Mouse (Mus musculus) lung, embryonic 14.5 days (tissue): ENCODE results near the gene Zgrf1. TPM values are rescaled to one million over a fixed set of nuclear protein-coding genes. Genes with fewer than 3 reads are reported as not detected.

Experiments
- ATAC-seq: fragments of 200-750 bp; cut with Nextera tagmentation; 2 replicates; pipeline ENCODE4 v1.8.0; 2017; ENCODE audit warnings: mild to moderate bottlenecking, moderate TSS enrichment, moderate library complexity; ENCODE audit not compliant: insufficient read depth
- DNase-seq: peaks from one replicate; pipeline ENCODE4 v3.0.0-alpha.2; 2015
- H3K27ac ChIP-seq: fragments of 300-500 bp; sonication (generic); 2 replicates; pipeline ENCODE4 v1.5.1; 2014; ENCODE audit warnings: low read depth, mild to moderate bottlenecking, moderate library complexity
- H3K27me3 ChIP-seq: fragments of 300-500 bp; sonication (generic); 2 replicates; pipeline ENCODE4 v1.6.1; 2014; ENCODE audit warnings: low read length, control low read depth; ENCODE audit not compliant: insufficient read depth
- H3K36me3 ChIP-seq: fragments of 300-500 bp; sonication (generic); 2 replicates; pipeline ENCODE4 v1.6.1; 2014; ENCODE audit warnings: control low read depth; ENCODE audit not compliant: insufficient read depth
- H3K4me1 ChIP-seq: fragments of 300-500 bp; sonication (generic); 2 replicates; pipeline ENCODE4 v1.6.1; 2014; ENCODE audit warnings: antibody characterized with exemption, control low read depth; ENCODE audit not compliant: insufficient read depth
- H3K4me2 ChIP-seq: fragments of 300-500 bp; sonication (generic); 2 replicates; pipeline ENCODE4 v1.6.1; 2014; ENCODE audit warnings: mild to moderate bottlenecking
- H3K4me3 ChIP-seq: fragments of 300-500 bp; sonication (generic); 2 replicates; pipeline ENCODE4 v1.5.1; 2014; ENCODE audit warnings: low read depth, low read length
- H3K9ac ChIP-seq: fragments of 300-500 bp; sonication (generic); 2 replicates; pipeline ENCODE4 v1.6.1; 2014
- H3K9me3 ChIP-seq: fragments of 300-500 bp; sonication (generic); 2 replicates; pipeline ENCODE4 v1.6.1; 2016; ENCODE audit warnings: low read depth, low read length, control low read depth
- CTCF ChIP-seq: IDR thresholded peaks from 2 replicates; pipeline ENCODE4 v1.5.1; 2016; ENCODE audit warnings: antibody characterized with exemption, low read depth
- WGBS: fragments of 180-500 bp; shearing (Covaris S2); extraction: QIAGEN DNeasy Blood & Tissue Kit; methylation state at CpG from one replicate; pipeline ENCODE4 v1.1.7; 2014; 5-methylcytosine and 5-hydroxymethylcytosine counted together
- polyA plus RNA-seq: library from polyadenylated mRNA; unstranded; fragments of >200 nt; fragmentation: Nextera tagmentation; extraction: Ambion mirVana; gene quantifications from 2 replicates; pipeline ENCODE4 v1.2.1, GENCODE M21; 2014

Zgrf1 gene
- polyA plus RNA-seq, 1 experiment from 2014 or later: 14.0 TPM

GRCm38 (mm10) chr3:127520300-127520699 is 33.0 kb upstream of the Zgrf1 start:
- Histone ChIP-seq H3K9me3 (no peaks in the 10 kb centered on the region), H3K27ac (no peak overlapping the region), H3K4me3 (no peak overlapping the region), H3K27me3 (no peaks in the 10 kb centered on the region), H3K9ac (no peak overlapping the region), H3K36me3 (no peaks in the 10 kb centered on the region), H3K4me2 (no peak overlapping the region), H3K4me1 (no peaks in the 10 kb centered on the region)
- DNase-seq (no peak), ATAC-seq (no peak)
- 72% methylated on average over 6 of the region's 6 CpGs for WGBS
- TF ChIP-seq CTCF: no peak

- 34% methylated on average over 10 of the region's 10 CpGs for WGBS
- Histone ChIP-seq H3K4me2 (no peak overlapping the region), H3K27me3 (no peaks in the 10 kb centered on the region), H3K9ac (no peak overlapping the region), H3K27ac (no peak overlapping the region; the same call in 1 of the 2 replicates), H3K9me3 (no peaks in the 10 kb centered on the region), H3K36me3 (no peaks in the 10 kb centered on the region), H3K4me1 (no peaks in the 10 kb centered on the region), H3K4me3 (no peak overlapping the region)
- peak; percentile 90; the same call in 1 of the 2 replicates for ATAC-seq
- DNase-seq: peak; percentile 71
- 0 out of 2 replicates have a peak, but pooled peaks have one; percentile 25 for TF ChIP-seq CTCF
Observed at GRCm38 (mm10) chr3:127521156-127521555, 32.1 kb upstream of the Zgrf1 start.

GRCm38 (mm10) chr3:127525188-127525819 is 28.0 kb upstream of the Zgrf1 start:
- Histone ChIP-seq H3K36me3 (no peaks in the 10 kb centered on the region), H3K4me2 (no peak overlapping the region), H3K27ac (no peak overlapping the region), H3K27me3 (no peaks in the 10 kb centered on the region), H3K9ac (no peak overlapping the region), H3K4me1 (no peaks in the 10 kb centered on the region), H3K9me3 (no peaks in the 10 kb centered on the region), H3K4me3 (no peak overlapping the region)
- no peak for ATAC-seq
- WGBS: 68% methylated on average over 8 of the region's 8 CpGs
- DNase-seq: no peak
- TF ChIP-seq CTCF: no peak

- H3K27ac ChIP-seq: no peak overlapping the region
- no peaks in the 10 kb centered on the region for H3K36me3 ChIP-seq
- H3K27me3 ChIP-seq: no peaks in the 10 kb centered on the region
- H3K9me3 ChIP-seq: no peaks in the 10 kb centered on the region
- ATAC-seq (no peak), DNase-seq (no peak)
- WGBS: 74% methylated on average over 5 of the region's 5 CpGs
- no peak overlapping the region for H3K4me2 ChIP-seq
- no peaks in the 10 kb centered on the region for H3K4me1 ChIP-seq
- TF ChIP-seq CTCF: no peak
- H3K9ac ChIP-seq: no peak overlapping the region
- no peak overlapping the region for H3K4me3 ChIP-seq
Observed at GRCm38 (mm10) chr3:127527465-127528034, 25.7 kb upstream of the Zgrf1 start.

GRCm38 (mm10) chr3:127529210-127529609 is 24.1 kb upstream of the Zgrf1 start:
- Histone ChIP-seq H3K4me2 (no peak overlapping the region), H3K9me3 (no peaks in the 10 kb centered on the region), H3K27ac (no peak overlapping the region), H3K36me3 (no peaks in the 10 kb centered on the region), H3K9ac (no peak overlapping the region), H3K27me3 (no peaks in the 10 kb centered on the region), H3K4me3 (no peak overlapping the region), H3K4me1 (no peaks in the 10 kb centered on the region)
- 58% methylated on average over 3 of the region's 3 CpGs for WGBS
- no peak for TF ChIP-seq CTCF
- peak; percentile 56 for ATAC-seq
- peak; percentile 23 for DNase-seq

- Histone ChIP-seq H3K9ac (no peak overlapping the region), H3K4me2 (no peak overlapping the region), H3K4me1 (no peaks in the 10 kb centered on the region), H3K4me3 (no peak overlapping the region), H3K9me3 (no peaks in the 10 kb centered on the region), H3K27ac (no peak overlapping the region), H3K27me3 (no peaks in the 10 kb centered on the region), H3K36me3 (no peaks in the 10 kb centered on the region)
- TF ChIP-seq CTCF: no peak
- no peak for ATAC-seq
- no peak for DNase-seq
- WGBS: 78% methylated on average over 4 of the region's 4 CpGs
Observed at GRCm38 (mm10) chr3:127529824-127530223, 23.5 kb upstream of the Zgrf1 start.

- Histone ChIP-seq H3K4me3 (no peak overlapping the region), H3K27me3 (no peaks in the 10 kb centered on the region), H3K4me2 (no peak overlapping the region), H3K36me3 (no peaks in the 10 kb centered on the region), H3K27ac (no peak overlapping the region), H3K9ac (no peak overlapping the region), H3K9me3 (no peaks in the 10 kb centered on the region), H3K4me1 (no peaks in the 10 kb centered on the region)
- TF ChIP-seq CTCF: no peak
- ATAC-seq (no peak), DNase-seq (no peak)
- 9% methylated on average over 4 of the region's 4 CpGs for WGBS
Observed at GRCm38 (mm10) chr3:127530293-127530692, 23.0 kb upstream of the Zgrf1 start.
